Mouse (Mus musculus): ENCODE measurements around the gene Cd200r1.
"Not testable (repeated sequence)": the region's sequence is repeated elsewhere in the genome, so short reads cannot be mapped to it uniquely, and the experiment has no call there.

Cd200r1 gene

DNA sequence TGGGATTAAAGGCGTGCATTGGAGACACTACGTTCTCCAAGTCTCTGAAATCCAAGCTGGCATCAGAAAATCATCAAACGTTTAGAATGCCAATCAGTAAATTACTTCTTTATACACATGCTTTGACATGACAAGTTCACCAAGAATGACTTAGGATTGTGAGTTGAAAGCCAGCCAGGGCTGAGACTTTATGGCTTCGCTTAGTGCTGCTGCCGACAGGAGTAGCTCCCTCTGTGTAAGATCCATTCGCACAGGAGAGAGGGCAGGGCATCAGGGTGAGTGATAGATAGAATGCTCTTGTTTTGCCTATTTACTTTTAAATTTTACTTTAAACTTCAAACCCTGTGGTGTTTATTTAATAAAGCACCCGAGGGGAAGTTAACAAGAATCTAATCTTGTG is 2.0 kb downstream of the Cd200r1 start:
- no peak for DNase-seq

- no peak for DNase-seq
Observed at GRCm38 (mm10) chr16:44767967-44768366, 2.4 kb downstream of the Cd200r1 start.

- no peak for DNase-seq
Observed at GRCm38 (mm10) chr16:44772577-44772976, 7.0 kb downstream of the Cd200r1 start.

- no peak for DNase-seq
Observed at GRCm38 (mm10) chr16:44773673-44774072, 8.1 kb downstream of the Cd200r1 start.

DNA sequence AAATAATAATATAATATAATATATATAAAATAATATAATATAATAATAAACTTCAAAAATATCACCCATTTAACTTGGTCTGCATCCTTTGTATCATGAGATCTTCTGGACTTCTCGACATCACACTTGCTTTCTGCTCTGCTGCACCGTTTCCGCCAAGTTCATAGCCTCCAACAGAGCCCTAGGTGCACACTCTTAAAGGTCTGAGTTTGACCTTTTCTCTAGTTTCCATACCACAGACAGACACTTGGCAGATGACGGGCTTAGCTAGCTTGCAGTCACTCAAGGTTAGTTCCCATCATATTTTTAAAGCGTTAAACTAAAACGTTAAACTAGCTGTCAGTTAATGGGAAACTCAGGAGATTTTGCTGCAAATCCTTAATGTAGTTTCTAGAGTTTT is 8.7 kb downstream of the Cd200r1 start:
- DNase-seq = no peak

DNA sequence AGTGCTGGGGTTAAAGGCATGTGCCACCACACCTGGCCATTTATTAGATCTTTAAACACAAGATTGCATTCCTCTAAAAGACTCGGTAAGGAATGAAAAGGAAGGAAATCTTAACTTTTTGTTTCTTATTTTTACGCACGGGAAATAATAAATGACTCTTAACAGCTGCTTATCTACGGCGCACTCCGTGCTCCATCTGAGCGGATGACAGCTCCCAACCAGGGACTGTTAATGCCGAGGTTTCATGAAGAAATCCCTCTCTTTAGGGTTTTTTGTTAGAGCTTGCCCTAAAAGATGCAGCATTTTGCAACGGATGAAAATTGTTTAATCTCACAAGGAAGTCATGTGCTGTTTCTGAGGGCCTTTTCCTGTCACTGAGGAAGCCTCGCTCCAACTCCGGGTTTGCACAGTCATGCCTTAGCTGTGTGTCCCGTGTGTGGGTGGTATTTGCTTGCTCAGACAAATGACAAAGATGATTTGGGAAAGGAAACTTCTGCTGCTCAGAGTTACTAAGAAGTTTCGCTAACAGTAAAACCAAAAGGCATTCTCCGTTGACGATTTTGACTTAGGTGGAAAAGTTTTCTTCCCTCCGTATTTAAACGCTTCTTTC is 13.1 kb downstream of the Cd200r1 start:
- peak in 1 of 2 experiments; percentile 8 for DNase-seq

DNA sequence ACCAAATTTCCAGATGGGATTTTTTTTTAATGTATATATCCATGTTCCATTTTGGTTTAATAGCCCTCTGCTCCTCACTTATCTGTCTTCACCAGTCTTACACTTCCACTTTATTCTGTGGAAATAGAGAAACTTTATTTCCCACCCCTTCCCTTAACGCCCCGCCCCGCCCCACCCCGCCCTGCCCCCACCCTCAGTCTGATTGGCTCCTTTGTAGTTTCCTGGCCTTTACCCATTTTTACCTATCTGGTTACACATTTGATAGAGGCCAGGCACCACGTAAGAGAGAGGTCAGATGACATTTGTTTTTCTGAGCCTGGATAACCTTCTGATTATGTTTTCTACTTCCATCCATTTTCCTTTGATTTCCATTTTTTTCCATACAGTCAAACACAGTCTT is 14.0 kb downstream of the Cd200r1 start:
- no peak for DNase-seq

DNA sequence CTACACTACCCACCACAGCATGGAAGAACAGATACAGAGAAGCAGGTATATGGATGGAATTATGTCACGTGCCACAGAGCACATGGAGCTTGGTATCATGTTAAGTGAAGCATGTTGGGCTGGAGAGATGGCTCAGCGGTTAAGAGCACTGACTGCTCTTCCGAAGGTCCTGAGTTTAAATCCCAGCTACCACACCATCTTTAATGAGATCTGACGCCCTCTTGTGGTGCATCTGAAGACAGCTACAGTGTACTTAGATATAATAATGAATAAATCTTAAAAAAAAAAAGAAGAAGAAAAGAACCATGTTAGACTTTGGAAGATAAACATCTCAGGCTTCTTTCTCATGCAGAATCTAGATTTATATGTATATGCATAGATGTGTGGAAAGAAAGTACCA is 15.2 kb downstream of the Cd200r1 start:
- no peak for DNase-seq

GRCm38 (mm10) chr16:44786934-44787333 is 21.4 kb downstream of the Cd200r1 start:
- no peak for DNase-seq

GRCm38 (mm10) chr16:44794416-44794815 is 28.9 kb downstream of the Cd200r1 start:
- no peak for DNase-seq

DNA sequence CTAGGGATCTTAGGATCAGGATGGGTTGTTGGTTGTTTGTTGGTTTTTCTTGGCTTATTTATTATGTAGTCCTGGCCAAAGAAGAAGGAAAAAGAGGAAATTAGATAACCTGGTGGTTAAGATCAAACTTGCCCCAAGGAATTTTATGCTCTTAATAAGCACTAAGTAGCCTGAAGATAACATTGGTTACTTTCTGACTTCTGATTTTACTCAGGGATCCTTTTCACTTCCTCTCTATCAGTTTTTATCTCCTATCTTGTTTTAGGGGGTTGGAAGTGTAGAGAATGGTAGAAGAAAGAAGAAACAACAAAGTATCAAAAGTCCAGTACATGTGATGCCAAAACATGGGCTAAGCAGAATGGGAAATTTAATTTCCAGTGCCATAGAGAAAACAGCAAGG is 40.4 kb downstream of the Cd200r1 start:
- no peak for DNase-seq

DNA sequence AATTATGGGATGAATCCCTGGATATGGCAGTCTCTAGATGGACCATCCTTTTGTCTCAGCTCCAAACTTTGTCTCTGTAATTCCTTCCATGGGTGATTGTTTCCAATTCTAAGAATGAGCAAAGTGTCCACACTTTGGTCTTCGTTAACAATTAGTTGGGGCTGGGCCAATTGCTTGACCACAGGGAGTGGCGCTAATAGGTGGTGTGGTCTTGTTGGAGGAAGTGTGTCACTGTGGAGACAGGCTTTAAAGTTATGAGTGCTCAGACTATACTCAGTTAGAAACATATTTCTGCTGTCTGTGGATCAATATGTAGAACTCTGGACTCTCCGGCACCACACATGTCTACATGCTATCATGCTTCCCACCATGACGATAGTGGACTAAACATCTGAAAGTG is 44.7 kb downstream of the Cd200r1 start:
- not testable (repeated sequence) for DNase-seq

GRCm38 (mm10) chr16:44811544-44811943 is 46.0 kb downstream of the Cd200r1 start, which contains the start of gene Cd200r4:
Gene Cd200r4 (plus strand): TSS chr16:44811733.
- no peak for DNase-seq

- DNase-seq = no peak
Observed at GRCm38 (mm10) chr16:44812468-44813065, 47.0 kb downstream of the Cd200r1 start.

GRCm38 (mm10) chr16:44818010-44818409 is 52.5 kb downstream of the Cd200r1 start:
- no peak for DNase-seq

DNA sequence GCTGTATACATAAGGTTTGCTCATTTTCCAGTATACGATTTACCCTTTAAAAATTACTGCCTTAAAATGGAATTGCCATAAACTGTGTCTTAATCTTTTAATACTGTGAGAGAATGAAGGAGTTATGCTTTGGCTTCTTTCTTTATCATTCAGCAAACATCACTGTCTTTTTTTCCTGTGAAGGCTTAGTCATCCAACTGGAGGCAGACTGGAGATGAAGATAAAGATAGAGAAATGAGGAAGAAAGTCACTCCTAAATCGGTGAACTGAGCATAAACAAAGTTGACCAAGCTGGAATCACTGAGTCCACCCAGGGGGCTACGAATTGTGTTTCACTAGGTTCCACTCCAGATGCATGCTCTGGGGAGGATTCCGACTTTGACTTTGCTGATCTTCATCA is 55.0 kb downstream of the Cd200r1 start:
- no peak for DNase-seq

- DNase-seq = no peak
Observed at GRCm38 (mm10) chr16:44832286-44832685, 66.8 kb downstream of the Cd200r1 start.

- not testable (repeated sequence) for DNase-seq
Observed at GRCm38 (mm10) chr16:44833189-44833588, 67.7 kb downstream of the Cd200r1 start.
